Mouse (Mus musculus) cerebellum, adult 11-12 months (tissue): ENCODE results near the gene C2.
"Not testable (repeated sequence)": the region's sequence is repeated elsewhere in the genome, so short reads cannot be mapped to it uniquely, and the experiment has no call there.

Experiments
- DNase-seq: peaks from one replicate; pipeline ENCODE4 v3.0.0; 2022

Gene C2

DNA sequence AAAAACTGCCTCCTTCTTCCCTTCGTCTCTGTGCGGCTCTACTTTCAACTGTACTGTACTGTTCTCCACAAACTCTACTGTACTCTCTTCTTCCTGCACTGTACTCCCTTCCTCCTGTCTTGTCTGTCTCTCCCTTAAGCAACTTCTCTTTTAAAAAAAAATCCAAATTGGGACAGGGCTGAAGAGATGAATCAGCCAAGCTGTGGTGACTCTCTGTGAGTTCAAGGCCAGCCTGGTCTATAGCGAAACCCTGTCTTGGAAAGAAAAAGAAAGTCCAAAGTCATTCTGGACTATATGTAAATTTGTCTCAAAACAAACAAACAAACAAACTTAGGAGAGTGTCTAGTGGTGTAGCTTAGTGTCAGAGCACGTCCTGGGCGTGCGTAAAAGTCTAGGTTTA, 23.7 kb downstream of the C2 start:
- DNase-seq = no peak

DNA sequence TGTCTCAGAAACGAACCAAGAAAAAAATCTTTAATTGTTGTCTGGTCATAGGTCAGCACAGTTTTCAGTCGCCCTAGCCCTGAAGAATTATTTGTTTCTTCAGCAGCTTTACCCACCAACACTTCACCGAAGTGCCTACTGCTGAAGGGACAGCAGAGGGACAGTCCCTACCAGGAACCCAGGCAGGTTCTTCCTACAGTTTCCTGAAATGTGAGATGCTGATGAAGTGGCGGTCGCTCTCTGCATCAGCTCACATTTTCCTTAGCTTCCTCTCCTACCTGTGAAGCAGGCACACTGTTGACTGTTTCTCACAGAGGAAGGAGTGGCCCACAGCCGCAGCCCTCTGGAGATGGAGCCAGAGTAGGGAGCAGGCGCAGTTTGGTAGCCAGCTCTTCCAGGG, 32.1 kb downstream of the C2 start:
- no peak for DNase-seq

DNA sequence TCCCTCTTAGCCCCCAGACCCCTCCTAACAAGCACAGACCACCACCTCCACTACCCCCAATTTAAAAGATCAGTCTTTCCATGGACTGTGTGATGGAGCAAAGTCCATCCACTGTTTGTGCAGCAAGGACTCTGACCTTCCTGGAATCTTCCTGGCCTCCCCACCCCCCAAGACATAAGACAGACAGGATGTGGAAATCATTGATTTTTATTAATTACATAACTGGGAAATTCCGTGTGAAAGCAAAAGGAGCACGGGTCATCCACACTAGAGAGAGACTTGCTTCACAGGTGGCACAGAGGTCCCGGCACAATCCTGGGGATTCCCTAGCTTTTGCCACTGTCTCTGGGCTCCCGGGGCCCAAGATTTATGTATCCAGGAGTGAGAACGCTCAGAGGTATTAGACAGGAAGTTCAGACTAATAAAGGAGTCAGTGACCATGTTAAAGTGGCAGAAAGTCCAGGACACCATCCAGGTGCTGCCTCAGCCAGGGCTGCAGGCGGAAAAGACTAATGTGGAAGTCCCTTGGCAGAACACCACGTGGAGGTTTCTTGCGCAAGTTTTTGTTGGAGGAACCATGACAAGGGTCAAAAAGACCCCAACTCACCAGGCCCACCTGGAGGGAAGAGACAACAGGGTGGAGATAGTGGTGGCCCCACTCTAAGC, 35.5 kb downstream of the C2 start, which contains the start of gene Cfb:
Gene Cfb (minus strand): TSS at position 103 of the 666 bp plus-strand sequence.
- no peak for DNase-seq

DNA sequence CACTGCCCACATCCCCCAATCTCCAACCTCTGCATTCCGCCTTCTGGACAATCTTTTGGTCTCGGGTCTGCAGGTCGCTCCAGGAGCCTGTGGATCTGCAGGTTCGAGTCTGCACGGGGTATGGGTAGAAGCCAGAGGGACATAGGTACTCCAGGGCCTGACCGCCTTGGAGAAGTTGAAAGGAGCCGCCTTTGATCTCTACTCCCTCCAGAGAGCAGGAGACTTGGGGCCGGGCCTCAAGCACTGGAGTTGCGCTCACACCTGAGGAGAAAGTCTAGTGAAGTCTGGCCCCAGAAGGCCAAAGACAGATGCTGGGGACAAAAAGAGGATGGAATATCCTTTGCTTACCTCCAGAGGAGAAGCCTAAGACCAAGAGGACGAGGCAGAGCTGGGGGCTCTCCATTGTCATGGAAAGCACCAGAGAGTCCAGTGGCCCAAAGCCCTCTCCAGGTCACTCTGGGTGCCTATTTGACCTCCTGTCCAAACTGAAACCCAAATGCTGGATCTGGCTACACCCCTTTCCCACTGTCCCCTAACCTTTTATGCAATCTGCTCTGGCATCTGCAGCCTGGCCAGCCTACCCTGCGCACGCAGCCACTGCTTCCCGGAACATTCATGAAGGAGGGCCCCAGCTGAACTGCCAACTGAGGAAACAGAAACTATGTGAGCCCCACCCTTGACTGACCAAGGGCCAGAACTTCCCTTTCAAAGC, 36.2 kb downstream of the C2 start:
- DNase-seq = no peak

DNA sequence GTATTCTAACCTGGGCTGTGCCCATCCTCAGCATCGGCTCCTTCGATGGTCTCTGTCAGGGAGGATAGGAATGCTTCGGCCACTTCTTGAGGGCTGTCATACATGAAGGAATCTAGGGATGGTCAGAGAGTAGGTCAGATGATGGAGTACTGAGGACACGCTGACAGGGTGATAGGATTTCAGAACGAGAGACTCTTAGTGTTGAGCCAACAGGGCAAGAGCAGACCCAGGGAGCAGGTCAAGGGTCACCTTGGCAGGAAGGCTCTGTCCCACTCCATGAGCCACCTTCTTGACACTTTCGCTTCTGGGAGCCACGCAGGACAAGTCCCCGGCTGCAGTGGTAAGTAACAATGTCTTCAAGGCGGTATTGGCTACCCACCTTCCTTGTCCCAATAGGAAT, 37.6 kb downstream of the C2 start:
- no peak for DNase-seq

DNA sequence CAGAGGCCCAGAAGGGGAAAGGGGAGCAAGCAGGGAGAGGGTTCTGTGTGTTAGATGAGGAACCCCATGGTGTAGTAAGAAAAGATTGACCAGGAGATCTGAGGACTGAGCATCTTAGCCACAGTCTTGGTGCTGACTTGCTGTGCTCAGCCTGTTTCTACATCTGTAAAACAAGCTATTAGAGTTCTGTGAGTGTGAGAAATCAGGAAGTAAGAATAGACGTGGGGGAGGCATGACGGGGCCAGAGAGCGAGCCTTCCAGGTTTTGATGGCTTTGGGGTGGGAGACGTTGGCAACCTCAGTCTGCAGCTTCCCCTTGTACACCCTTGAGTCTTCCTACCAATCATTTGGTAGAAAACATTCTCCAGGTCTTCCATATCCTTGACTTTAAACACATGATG, 39.4 kb downstream of the C2 start:
- DNase-seq = no peak

DNA sequence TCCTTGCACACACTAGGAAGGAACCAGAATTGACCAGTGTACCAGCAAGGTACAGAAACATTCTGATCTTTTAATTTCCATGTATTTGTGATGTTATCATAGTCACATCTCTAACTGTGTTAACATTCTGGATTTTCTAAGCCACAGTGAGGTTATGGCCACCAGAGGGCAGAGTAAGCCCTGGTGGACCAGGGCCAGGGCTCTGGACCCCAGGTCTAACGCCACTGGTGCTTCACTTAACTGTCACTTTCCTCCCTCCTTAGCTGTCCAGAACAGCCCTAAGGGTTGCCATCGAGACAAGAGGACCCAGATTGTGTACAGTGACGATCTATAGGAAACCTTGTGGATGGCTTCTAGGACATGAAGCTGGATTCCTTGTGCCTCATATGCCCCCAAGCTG, 42.2 kb downstream of the C2 start:
- no peak for DNase-seq

DNA sequence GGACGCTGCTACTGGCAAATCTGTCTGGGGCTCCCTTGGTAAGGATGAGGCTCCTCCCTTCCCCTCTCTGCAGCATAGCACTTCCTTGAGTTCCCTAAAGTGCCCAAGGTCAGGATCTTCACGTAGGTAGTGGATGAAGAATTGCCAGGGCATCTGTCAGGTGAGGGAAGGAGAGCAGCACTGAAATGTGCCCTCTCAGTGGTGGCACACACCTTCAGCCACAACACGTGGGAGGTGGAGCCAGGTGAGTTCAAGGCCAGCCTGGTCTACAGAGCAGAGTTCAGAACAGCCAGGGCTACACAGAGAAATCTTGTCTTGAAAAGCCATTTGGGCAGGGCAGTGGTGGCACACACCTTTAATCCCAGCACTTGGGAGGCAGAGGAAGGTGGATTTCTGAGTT, 43.3 kb downstream of the C2 start:
- no peak for DNase-seq

DNA sequence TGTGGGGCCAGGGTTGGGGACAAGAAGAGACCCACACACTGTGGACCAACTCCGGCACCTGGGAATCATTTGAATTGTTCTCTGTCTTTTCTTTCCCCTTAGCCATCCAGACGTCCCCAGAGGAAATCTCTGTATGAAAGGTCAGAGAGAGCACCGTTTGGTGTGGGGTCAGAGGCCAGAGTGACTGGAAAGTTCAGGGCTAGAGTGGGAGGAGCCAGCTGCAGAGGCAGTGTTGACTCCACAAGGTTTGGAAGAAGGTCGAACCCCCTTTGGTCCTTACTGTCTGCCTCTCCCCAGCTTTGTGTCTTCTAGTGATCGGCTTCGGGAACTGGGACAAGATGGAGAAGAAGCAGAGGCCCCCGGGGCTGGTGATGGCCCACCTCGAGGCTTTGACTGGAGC, 44.6 kb downstream of the C2 start:
- DNase-seq = no peak

DNA sequence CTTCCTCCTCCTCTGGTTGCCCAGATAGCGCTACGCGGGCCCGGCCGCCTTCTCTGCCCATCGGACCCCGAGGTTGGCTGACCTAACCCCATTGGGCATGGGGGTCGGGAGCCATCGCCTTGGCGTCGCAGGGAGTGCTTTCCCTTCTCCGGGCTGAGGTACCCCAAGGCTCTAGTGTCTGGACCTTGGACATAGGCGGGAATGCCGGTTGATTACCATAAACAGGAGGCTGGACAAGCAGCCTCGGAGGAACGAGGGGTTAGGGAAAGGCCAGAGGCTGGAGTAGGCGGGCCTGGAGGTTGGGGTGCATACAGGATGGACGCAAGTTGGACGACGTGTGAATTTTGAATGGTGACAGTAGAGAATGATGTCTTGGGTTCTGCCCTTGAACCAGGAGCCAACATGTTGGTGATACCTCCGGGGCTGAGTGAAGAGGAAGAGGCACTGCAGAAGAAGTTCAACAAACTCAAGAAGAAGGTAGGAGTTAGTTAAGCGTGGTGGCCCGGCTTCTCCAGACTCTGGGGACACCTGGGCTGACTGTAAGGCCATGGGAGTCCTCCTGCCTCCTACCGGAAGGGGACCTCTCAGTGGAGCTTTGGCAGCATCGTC, 47.4 kb downstream of the C2 start:
- DNase-seq = no peak

DNA sequence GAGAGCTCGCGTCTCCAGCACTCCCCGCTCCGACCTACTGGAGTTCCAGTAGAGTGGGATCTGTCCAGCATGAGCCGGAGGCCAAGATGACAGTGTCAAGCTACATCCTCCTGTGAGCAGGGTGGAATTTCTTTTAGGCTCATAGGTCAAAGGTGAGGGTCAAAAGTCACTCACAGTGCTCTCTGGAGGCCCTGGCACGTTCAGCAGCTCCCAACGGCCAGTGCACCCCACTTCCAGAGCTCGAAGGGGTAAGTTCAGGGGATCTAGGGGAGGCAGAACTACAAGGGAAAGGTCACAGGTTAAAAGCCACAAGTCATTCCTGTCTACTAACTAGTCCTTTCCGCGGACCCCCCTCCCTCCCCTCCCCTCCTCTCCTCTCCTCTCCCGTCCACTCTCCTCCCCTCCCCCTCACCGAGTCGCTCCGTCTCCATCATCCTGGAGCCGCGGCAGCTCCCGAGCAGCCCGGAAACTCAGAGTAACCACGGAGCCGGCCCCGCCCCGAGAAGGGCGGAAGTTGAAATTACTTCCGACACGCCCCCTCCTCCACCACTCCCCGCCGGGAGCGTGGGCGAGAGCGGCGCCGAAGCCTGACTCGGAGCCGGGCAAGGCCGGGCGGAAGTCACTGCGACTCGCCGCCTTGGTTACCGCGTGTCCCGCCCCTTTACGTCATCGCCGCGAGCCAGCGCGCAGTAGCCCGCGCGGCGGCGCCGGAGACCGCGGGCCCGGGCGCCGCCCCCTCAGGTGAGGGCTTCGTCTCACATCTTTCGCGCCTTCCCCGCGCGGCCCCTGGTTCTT, 48.1 kb downstream of the C2 start, which contains the start of the genes Skiv2l and Nelfe:
Gene Skiv2l (minus strand): TSS at position 489 of the 795 bp plus-strand sequence.
Gene Nelfe (plus strand): TSS at position 670 of the 795 bp plus-strand sequence.
- DNase-seq = peak; percentile 98

DNA sequence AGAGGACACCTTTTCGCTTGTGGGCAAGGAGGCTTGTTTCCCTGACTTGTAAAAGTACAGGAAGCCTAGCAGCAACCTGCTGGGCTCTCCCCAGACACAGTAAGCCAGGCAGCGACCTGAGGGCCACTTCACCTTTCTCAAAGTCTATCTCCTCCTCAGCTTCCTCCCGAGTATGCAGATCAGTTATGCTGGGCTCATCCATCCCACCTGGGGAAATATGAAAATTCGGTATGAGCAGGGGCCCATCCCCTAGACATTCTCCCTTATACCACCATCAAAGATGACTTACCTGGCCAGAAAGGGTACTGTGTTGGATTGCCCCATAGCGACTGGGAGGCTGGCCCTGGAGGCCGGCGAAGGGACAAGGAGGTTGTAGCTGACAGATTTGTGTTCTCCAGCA, 50.5 kb downstream of the C2 start:
- DNase-seq = no peak

DNA sequence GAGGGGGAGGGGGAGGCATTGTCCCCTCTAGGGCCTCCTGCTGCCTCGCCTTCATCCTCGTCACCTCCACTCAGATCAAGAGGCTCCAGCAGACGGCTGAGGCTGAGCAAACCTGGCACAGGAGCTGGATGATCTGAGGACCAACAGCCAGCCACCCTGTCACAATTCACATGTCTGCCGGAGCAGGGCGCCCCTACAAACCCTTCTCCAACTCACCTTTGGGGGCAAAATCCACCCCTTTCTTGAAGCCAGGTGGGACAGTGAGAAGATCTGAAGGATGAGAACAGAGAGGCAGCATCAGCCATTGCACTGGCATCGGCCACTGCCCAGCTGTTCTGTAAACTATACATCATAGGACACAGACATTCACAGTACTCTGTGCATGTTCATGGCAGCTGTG, 50.9 kb downstream of the C2 start:
- DNase-seq = no peak

DNA sequence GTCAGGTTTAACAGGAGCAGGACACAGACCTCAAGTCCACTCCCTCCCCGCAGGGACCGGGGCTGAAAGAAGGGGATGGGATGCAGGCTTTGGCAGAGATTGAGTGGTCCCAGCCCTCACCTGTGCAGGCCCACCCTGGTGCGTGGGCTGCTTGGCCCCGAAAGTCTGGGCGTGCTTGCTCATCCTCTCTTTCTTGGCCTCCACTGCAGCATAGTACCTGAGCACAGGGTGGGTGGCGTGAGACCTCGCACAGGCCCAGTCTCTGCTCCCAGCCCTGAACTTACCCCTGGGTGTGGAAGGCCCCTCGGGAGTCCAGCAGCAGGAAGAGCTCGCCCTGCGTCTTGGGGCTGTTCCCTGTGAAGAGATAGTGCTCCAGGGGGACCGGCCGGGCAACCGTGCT, 53.2 kb downstream of the C2 start:
- DNase-seq = no peak

DNA sequence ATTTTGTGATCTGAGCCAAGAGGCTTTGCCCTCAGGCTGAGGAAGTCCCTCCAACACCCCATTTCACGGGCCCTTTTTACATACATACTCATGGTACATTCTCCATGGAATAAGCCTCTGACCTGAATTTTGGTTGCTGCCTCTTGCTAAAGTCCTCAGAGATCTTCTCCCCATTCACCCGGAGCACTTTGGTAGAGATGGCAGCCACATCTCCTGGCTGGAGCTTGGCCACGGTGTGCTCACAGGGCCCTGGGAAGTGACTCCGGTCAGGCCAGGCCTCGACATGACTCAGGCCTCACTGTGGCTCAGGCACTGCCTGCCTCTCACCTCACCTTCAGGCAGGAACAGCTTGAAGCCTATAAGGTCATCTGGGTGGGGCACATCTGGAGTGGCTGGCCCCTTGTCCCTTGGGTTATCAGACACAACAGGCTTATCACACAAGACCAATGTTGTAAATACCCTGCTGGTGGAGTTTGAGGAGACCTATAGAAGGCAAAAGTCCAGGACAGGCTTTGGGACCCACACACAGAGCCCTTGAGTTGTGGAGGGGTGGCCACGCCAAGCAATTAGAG, 57.2 kb downstream of the C2 start:
- DNase-seq = no peak

DNA sequence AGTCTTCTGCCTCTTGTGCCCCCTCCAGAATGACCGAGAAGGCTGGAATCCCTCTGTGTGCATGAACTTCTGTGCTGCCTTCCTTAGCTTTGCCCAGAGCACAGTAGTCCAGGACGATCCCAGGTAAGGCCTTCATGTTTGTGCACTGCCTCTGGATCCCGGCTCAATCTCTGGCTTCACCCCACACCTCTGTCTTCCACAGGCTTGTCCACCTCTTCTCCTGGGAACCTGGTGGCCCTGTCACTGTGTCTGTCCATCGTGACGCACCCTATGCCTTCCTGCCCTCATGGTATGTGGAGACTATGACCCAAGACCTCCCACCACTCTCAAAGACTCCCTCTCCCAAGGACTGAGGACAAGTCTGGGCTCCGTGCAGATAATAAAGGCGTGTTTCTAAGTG, 59.3 kb downstream of the C2 start:
- DNase-seq = no peak

DNA sequence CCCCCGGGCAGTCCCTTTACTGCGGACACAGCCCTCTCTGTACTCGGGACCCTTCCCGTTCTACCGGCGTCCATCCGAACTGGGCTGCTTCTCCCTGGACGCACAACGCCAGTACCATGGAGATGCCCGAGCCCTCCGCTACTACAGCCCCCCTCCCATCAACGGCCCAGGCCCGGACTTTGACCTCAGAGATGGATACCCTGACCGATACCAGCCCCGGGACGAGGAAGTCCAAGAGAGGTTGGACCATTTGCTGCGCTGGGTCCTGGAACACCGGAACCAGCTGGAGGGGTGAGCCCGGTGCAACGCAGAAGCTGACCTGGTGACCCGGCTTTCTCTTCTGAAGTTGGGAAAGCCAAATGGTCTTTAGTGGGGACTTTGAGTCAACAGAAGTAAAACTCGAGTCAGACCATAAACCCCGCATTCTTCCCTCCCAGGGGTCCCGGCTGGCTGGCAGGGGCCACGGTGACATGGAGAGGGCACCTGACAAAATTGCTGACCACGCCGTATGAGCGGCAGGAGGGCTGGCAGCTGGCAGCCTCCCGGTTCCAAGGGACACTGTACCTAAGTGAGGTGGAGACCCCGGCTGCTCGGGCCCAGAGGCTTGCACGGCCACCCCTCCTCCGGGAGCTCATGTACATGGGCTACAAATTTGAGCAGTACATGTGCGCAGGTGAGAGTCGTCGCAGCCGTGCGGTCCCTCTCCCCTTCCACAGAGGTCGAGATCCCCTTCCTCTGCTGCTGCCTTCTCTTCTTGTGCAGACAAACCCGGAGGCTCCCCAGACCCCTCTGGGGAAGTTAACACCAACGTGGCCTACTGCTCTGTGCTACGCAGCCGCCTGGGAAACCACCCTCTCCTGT, 60.4 kb downstream of the C2 start:
- DNase-seq = no peak

DNA sequence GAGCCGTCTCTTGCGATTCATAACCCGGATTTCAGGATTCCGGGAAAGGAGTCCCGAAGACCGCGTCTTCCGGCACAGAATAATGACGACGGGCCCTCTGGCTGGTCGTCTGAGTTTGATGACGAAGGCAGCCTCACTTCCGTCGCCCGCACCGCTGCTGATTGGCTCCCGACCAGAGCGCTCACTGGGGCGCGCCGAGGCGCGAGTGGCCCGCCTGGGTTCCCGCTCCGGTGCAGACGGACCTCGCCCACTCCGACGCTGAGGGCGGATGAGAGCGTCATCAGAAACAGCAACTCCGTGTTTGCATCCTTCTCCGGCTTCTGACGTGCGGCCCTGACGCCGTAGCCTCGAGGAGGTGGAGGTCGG, 61.2 kb downstream of the C2 start, which contains the start of the genes Stk19 and Dxo:
Gene Stk19 (minus strand): TSS at position 90 of the 366 bp plus-strand sequence.
Gene Dxo (plus strand): TSS at position 164 of the 366 bp plus-strand sequence.
- DNase-seq = peak; percentile 95

DNA sequence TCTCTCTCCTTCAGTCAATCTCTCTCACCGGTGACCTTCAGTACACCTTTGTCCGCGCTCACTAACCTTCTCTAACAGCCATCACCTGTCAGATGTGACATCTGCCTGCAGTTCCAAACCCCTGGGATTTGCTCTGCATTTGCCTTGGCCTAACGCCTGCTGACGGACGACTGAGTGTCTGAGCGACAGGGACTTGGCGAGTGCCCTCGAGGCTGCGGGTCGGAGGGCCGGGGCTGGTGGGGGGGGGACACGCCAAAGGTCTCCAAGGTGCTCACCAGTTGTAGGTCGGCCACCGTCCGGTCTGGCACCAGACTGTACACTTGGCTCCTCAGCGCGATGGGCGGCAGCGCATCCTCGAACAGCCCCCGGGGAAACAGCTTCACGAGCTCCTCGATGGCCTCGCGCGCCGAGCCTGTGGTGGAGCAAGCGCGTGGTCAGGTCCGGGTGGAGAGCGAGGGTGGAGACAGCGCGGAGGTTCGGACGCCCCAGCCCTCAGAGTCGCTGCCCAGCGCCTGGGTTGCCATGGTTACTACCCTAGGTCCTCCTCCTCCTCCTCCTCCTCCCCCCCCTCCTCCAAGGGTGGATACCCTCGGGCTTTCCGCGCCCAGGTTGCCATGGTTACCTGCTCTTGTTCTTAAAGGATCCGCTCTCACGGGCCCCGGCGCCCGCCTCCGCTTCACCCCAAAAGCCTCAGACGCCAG, 61.8 kb downstream of the C2 start:
- no peak for DNase-seq

DNA sequence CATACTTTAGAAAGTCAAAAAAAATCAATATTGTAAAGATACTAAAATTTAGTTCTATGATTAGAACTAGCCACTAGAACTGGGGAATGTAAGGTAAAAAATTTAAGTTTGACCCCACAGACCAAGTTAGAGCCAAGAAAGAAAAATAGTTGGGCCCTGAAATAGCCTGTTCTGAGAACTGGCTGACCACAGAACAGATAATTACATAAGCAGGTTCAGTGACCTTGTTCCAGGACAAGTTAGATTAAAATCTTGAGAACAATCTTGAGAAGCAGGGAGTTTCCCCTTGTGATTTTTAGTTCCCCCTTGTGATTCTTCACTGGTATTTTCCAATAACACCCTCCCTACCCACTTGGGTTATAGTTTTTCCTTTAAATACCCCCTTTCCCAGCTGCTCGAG, 67.3 kb downstream of the C2 start:
- DNase-seq = not testable (repeated sequence)

DNA sequence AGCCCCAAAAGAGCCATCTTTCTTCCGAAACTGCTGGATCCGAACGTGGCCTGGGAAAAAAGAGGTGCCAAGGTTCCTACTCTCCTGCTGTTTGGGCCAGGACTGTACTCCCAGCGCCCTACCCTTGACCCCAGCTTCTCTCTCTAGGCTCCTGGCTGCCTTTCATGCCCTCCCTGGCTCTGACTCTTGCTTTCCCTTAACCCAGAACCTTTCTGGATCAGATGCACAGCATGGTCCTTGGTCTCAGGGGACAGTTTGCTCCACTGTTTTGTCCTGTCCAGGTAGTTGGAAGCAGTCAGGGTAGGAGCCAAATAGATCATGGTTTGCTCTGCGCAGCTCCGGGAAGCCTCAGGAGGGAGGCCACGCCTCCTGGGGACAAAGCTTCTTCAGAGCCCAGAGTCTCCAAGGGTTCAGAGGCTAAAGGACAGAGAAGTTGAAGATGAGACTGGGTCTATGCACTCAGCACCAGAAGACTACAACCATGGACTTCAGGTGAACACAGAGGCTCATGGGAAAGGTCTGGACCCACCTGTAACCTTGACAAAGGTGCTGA, 83.2 kb downstream of the C2 start:
- no peak for DNase-seq
